Mouse (Mus musculus): ENCODE data around the gene Clta. TPM values are rescaled to one million over a fixed set of nuclear protein-coding genes. Genes with fewer than 3 reads are reported as not detected.

Clta gene
- total RNA-seq, 1 experiment = 373 TPM

GRCm38 (mm10) chr4:43978521-43979443 is 25.5 kb upstream of the Clta start:
- Histone ChIP-seq H3K9me3 (ENCODE audit: control insufficient read depth, insufficient read depth, low read depth, low read length) (no peaks in the 10 kb centered on the region), H3K4me3 (ENCODE audit: insufficient read depth in 1 of 2, low read depth in 1 of 2, low read length in 2 of 2, poor library complexity in 1 of 2, severe bottlenecking in 1 of 2) (no peak overlapping the region), H3K36me3 (ENCODE audit: control insufficient read depth, insufficient read depth, low read length, poor library complexity, severe bottlenecking) (peaks cover 2% of the 10 kb centered on the region), H3K27ac (ENCODE audit: insufficient read depth, low read depth, low read length, poor library complexity, severe bottlenecking) (peak overlapping the region; percentile 27), H3K4me1 (ENCODE audit: control insufficient read depth in 2 of 2, insufficient read depth in 2 of 2, low read length in 2 of 2, poor library complexity in 1 of 2) (peaks cover 19 to 24% of the 10 kb centered on the region in 2 experiments), H3K9ac (ENCODE audit: insufficient read depth, low read depth, low read length, poor library complexity, severe bottlenecking) (no peak overlapping the region)
- in situ Hi-C loops (cut with MboI; ENCODE audit: low sequenced_read_pairs in 2 of 2, unreplicated experiment in 2 of 2) = no loop called here
- TF ChIP-seq ZNF384 (IDR thresholded peaks at IDR 0.05; ENCODE audit: low read depth, low read length) (no peak), MAFK (IDR thresholded peaks at IDR 0.05; ENCODE audit: insufficient read depth, low read depth, low read length) (no peak), CHD2 (IDR thresholded peaks at IDR 0.05; ENCODE audit: low read depth, low read length) (no peak), HCFC1 (IDR thresholded peaks at IDR 0.05; ENCODE audit: borderline replicate concordance, insufficient read depth, low read length) (no peak), ZC3H11A (IDR thresholded peaks at IDR 0.05; ENCODE audit: borderline replicate concordance, low read depth, low read length) (no peak)
- no peak for DNase-seq (ENCODE audit: low read depth, low spot score)

DNA sequence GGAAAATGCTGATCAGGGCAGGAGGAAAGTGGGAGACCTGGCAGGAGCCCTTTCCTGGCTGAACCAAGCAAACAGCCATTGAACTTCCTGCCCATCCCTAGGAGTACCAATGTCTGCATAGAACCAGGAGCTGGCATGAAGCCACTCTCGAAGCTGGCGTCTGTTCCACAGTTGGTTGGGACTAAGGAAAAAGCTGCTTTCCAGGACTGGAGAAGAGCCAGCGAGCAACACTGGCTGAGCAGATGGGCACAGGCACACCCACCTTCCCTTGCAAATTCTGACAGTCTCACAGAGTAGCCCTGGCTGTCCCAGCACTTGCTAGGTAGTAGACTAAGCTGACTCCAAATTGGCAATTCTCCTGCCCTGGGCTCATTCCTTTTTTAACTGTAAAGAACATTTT is 24.5 kb upstream of the Clta start:
- DNase-seq (ENCODE audit: low read depth, low spot score) = no peak
- Histone ChIP-seq H3K9me3 (ENCODE audit: control insufficient read depth, insufficient read depth, low read depth, low read length) (no peaks in the 10 kb centered on the region), H3K9ac (ENCODE audit: insufficient read depth, low read depth, low read length, poor library complexity, severe bottlenecking) (no peak overlapping the region), H3K4me1 (ENCODE audit: control insufficient read depth in 2 of 2, insufficient read depth in 2 of 2, low read length in 2 of 2, poor library complexity in 1 of 2) (peaks cover 19 to 24% of the 10 kb centered on the region in 2 experiments), H3K36me3 (ENCODE audit: control insufficient read depth, insufficient read depth, low read length, poor library complexity, severe bottlenecking) (no peaks in the 10 kb centered on the region; the same call in 1 of the 2 replicates), H3K4me3 (ENCODE audit: insufficient read depth in 1 of 2, low read depth in 1 of 2, low read length in 2 of 2, poor library complexity in 1 of 2, severe bottlenecking in 1 of 2) (no peak overlapping the region), H3K27ac (ENCODE audit: insufficient read depth, low read depth, low read length, poor library complexity, severe bottlenecking) (no peak overlapping the region)
- no peak for TF ChIP-seq MAFK (IDR thresholded peaks at IDR 0.05; ENCODE audit: insufficient read depth, low read depth, low read length)
- TF ChIP-seq ZC3H11A (IDR thresholded peaks at IDR 0.05; ENCODE audit: borderline replicate concordance, low read depth, low read length) = no peak
- TF ChIP-seq CHD2 (IDR thresholded peaks at IDR 0.05; ENCODE audit: low read depth, low read length) = no peak
- no peak for TF ChIP-seq HCFC1 (IDR thresholded peaks at IDR 0.05; ENCODE audit: borderline replicate concordance, insufficient read depth, low read length)
- no peak for TF ChIP-seq ZNF384 (IDR thresholded peaks at IDR 0.05; ENCODE audit: low read depth, low read length)
- in situ Hi-C loops (cut with MboI; ENCODE audit: low sequenced_read_pairs in 2 of 2, unreplicated experiment in 2 of 2) = loop anchor here in 1 of 2 experiments (5.0 kb wide), 1 partner anchor 52 kb away; no protein-coding TSS in a partner anchor

DNA sequence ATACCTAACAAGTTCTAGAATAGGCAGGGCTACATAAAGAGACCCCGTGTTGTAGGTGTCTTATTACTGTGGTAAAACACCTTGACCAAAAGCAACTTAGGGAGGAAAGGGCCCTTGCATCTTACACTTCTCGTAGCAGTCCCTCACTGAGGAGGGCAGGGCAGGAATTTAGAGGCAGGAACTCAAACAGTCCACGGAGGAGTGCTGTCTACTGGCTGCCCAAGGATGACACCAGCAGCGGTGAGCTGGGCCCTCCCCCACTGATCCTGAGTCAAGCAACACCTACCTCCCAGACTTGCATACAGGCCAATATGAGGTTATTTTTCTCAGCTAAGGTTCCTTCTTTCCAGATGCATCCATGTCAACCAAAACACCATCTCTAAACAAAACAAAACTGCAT is 24.0 kb upstream of the Clta start:
- TF ChIP-seq HCFC1 (IDR thresholded peaks at IDR 0.05; ENCODE audit: borderline replicate concordance, insufficient read depth, low read length) (no peak), ZNF384 (IDR thresholded peaks at IDR 0.05; ENCODE audit: low read depth, low read length) (no peak), CHD2 (IDR thresholded peaks at IDR 0.05; ENCODE audit: low read depth, low read length) (no peak), ZC3H11A (IDR thresholded peaks at IDR 0.05; ENCODE audit: borderline replicate concordance, low read depth, low read length) (no peak), MAFK (IDR thresholded peaks at IDR 0.05; ENCODE audit: insufficient read depth, low read depth, low read length) (no peak)
- in situ Hi-C loops (cut with MboI; ENCODE audit: low sequenced_read_pairs in 2 of 2, unreplicated experiment in 2 of 2) = loop anchor here in 1 of 2 experiments (5.0 kb wide), 1 partner anchor 53 kb away; no protein-coding TSS in a partner anchor
- Histone ChIP-seq H3K9me3 (ENCODE audit: control insufficient read depth, insufficient read depth, low read depth, low read length) (no peaks in the 10 kb centered on the region), H3K4me1 (ENCODE audit: control insufficient read depth in 2 of 2, insufficient read depth in 2 of 2, low read length in 2 of 2, poor library complexity in 1 of 2) (peaks cover 14 to 24% of the 10 kb centered on the region in 2 experiments), H3K36me3 (ENCODE audit: control insufficient read depth, insufficient read depth, low read length, poor library complexity, severe bottlenecking) (no peaks in the 10 kb centered on the region; the same call in 1 of the 2 replicates), H3K27ac (ENCODE audit: insufficient read depth, low read depth, low read length, poor library complexity, severe bottlenecking) (no peak overlapping the region), H3K9ac (ENCODE audit: insufficient read depth, low read depth, low read length, poor library complexity, severe bottlenecking) (no peak overlapping the region), H3K4me3 (ENCODE audit: insufficient read depth in 1 of 2, low read depth in 1 of 2, low read length in 2 of 2, poor library complexity in 1 of 2, severe bottlenecking in 1 of 2) (no peak overlapping the region)
- no peak for DNase-seq (ENCODE audit: low read depth, low spot score)

- Histone ChIP-seq H3K4me1 (ENCODE audit: control insufficient read depth in 2 of 2, insufficient read depth in 2 of 2, low read length in 2 of 2, poor library complexity in 1 of 2) (peaks cover 11 to 24% of the 10 kb centered on the region in 2 experiments), H3K9ac (ENCODE audit: insufficient read depth, low read depth, low read length, poor library complexity, severe bottlenecking) (no peak overlapping the region), H3K4me3 (ENCODE audit: insufficient read depth in 1 of 2, low read depth in 1 of 2, low read length in 2 of 2, poor library complexity in 1 of 2, severe bottlenecking in 1 of 2) (no peak overlapping the region), H3K27ac (ENCODE audit: insufficient read depth, low read depth, low read length, poor library complexity, severe bottlenecking) (no peak overlapping the region), H3K9me3 (ENCODE audit: control insufficient read depth, insufficient read depth, low read depth, low read length) (no peaks in the 10 kb centered on the region), H3K36me3 (ENCODE audit: control insufficient read depth, insufficient read depth, low read length, poor library complexity, severe bottlenecking) (no peaks in the 10 kb centered on the region; the same call in 1 of the 2 replicates)
- no peak for DNase-seq (ENCODE audit: low read depth, low spot score)
- in situ Hi-C loops (cut with MboI; ENCODE audit: low sequenced_read_pairs in 2 of 2, unreplicated experiment in 2 of 2) = loop anchor here in 1 of 2 experiments (5.0 kb wide), 1 partner anchor 54 kb away; no protein-coding TSS in a partner anchor
- TF ChIP-seq ZC3H11A (IDR thresholded peaks at IDR 0.05; ENCODE audit: borderline replicate concordance, low read depth, low read length) (no peak), CHD2 (IDR thresholded peaks at IDR 0.05; ENCODE audit: low read depth, low read length) (no peak), MAFK (IDR thresholded peaks at IDR 0.05; ENCODE audit: insufficient read depth, low read depth, low read length) (no peak), HCFC1 (IDR thresholded peaks at IDR 0.05; ENCODE audit: borderline replicate concordance, insufficient read depth, low read length) (no peak), ZNF384 (IDR thresholded peaks at IDR 0.05; ENCODE audit: low read depth, low read length) (no peak)
Observed at GRCm38 (mm10) chr4:43980846-43981245, 23.4 kb upstream of the Clta start.
